Mouse (Mus musculus) MEL (cell line): ENCODE data around the gene Ikbke. TPM values are rescaled to one million over a fixed set of nuclear protein-coding genes. Genes with fewer than 3 reads are reported as not detected.

Source experiments
- DNase-seq: peaks from one replicate; pipeline ENCODE4 v3.0.0; 2011; ENCODE audit warnings: low read depth, low spot score
- H3K27ac ChIP-seq: 2 replicates; pipeline ENCODE4 v1.5.1; 2012; ENCODE audit warnings: low read depth, mild to moderate bottlenecking, control low read depth, low read length, moderate library complexity; ENCODE audit not compliant: control insufficient read depth
- H3K27me3 ChIP-seq, 2 experiments: fragments of 150-350 bp in 1 of 2; sonication (generic) in 1 of 2; 2 replicates each; pipeline ENCODE4 v1.6.1; 2012; ENCODE audit warnings: low read length in 2 of 2, mild to moderate bottlenecking in 2 of 2, improper control_type of control experiment in 1 of 2, moderate library complexity in 1 of 2; ENCODE audit not compliant: insufficient read depth in 2 of 2, control insufficient read depth in 1 of 2
- H3K36me3 ChIP-seq, 2 experiments: 2 replicates each; pipeline ENCODE4 v1.6.1; 2012 to 2014; ENCODE audit warnings: low read length in 2 of 2, improper control_type of control experiment in 1 of 2, inconsistent platforms in 1 of 2, mild to moderate bottlenecking in 1 of 2; ENCODE audit not compliant: insufficient read depth in 2 of 2, control insufficient read depth in 1 of 2
- H3K4me1 ChIP-seq, 2 experiments: fragments of 150-350 bp in 1 of 2; sonication (generic) in 1 of 2; 2 replicates each; pipeline ENCODE4 v1.6.1; 2012; ENCODE audit warnings: low read length in 2 of 2, improper control_type of control experiment in 1 of 2, mild to moderate bottlenecking in 1 of 2; ENCODE audit not compliant: insufficient read depth in 2 of 2, control insufficient read depth in 1 of 2
- H3K4me3 ChIP-seq, 2 experiments: fragments of 150-350 bp in 1 of 2; sonication (generic) in 1 of 2; 2 replicates each; pipeline ENCODE4 v1.5.1; 2012; ENCODE audit warnings: low read depth in 2 of 2, low read length in 2 of 2, mild to moderate bottlenecking in 2 of 2, moderate library complexity in 2 of 2, control low read depth in 1 of 2, improper control_type of control experiment in 1 of 2; ENCODE audit not compliant: control insufficient read depth in 1 of 2, insufficient read depth in 1 of 2
- H3K79me2 ChIP-seq: 2 replicates; pipeline ENCODE4 v1.6.1; 2012; ENCODE audit warnings: mild to moderate bottlenecking, low read length, moderate library complexity; ENCODE audit not compliant: control insufficient read depth, poor library complexity, insufficient read depth
- H3K9ac ChIP-seq: 2 replicates; pipeline ENCODE4 v1.6.1; 2012; ENCODE audit warnings: low read depth, mild to moderate bottlenecking, control low read depth, low read length, moderate library complexity; ENCODE audit not compliant: control insufficient read depth, poor library complexity, severe bottlenecking
- H3K9me3 ChIP-seq: fragments of 150-350 bp; sonication (generic); replicated peaks from 2 replicates; pipeline ENCODE4 v1.6.1; 2012; ENCODE audit warnings: mild to moderate bottlenecking, low read length, improper control_type of control experiment, moderate library complexity; ENCODE audit not compliant: insufficient read depth
- CHD1 ChIP-seq: IDR thresholded peaks from 2 replicates; pipeline ENCODE4 v1.6.1; 2012; ENCODE audit warnings: low read depth, mild to moderate bottlenecking, inconsistent platforms, low read length, improper control_type of control experiment
- CHD2 ChIP-seq: IDR thresholded peaks from 2 replicates; pipeline ENCODE4 v1.6.1; 2011; ENCODE audit warnings: low read length, improper control_type of control experiment
- ELF1 ChIP-seq: IDR thresholded peaks from 2 replicates; pipeline ENCODE4 v1.6.1; 2014; ENCODE audit warnings: low read depth, mild to moderate bottlenecking, inconsistent platforms, low read length, improper control_type of control experiment, moderate library complexity
- EP300 ChIP-seq, 2 experiments: IDR thresholded peaks; 2 replicates each; pipeline ENCODE4 v1.6.1; 2011; ENCODE audit warnings: improper control_type of control experiment in 2 of 2, low read length in 2 of 2, low read depth in 1 of 2, mild to moderate bottlenecking in 1 of 2
- GABPA ChIP-seq: IDR thresholded peaks from 2 replicates; pipeline ENCODE4 v1.6.1; 2012; ENCODE audit warnings: low read depth, mild to moderate bottlenecking, inconsistent platforms, low read length, improper control_type of control experiment, moderate library complexity
- HCFC1 ChIP-seq: IDR thresholded peaks from 2 replicates; pipeline ENCODE4 v1.6.1; 2012; ENCODE audit warnings: low read depth, mild to moderate bottlenecking, inconsistent platforms, low read length, improper control_type of control experiment, moderate library complexity
- JUND ChIP-seq: IDR thresholded peaks from 2 replicates; pipeline ENCODE4 v1.6.1; 2011; ENCODE audit warnings: low read depth, mild to moderate bottlenecking, improper control_type of control experiment, low read length
- MAZ ChIP-seq: IDR thresholded peaks from 2 replicates; pipeline ENCODE4 v1.6.1; 2012; ENCODE audit warnings: low read depth, mild to moderate bottlenecking, inconsistent platforms, low read length, improper control_type of control experiment
- MXI1 ChIP-seq: IDR thresholded peaks from 2 replicates; pipeline ENCODE4 v1.6.1; 2011; ENCODE audit warnings: mild to moderate bottlenecking, low read depth, low read length, improper control_type of control experiment
- NELFE ChIP-seq: IDR thresholded peaks from 2 replicates; pipeline ENCODE4 v1.6.1; 2011; ENCODE audit warnings: low read depth, low read length, improper control_type of control experiment
- NRF1 ChIP-seq: IDR thresholded peaks from 2 replicates; pipeline ENCODE4 v1.6.1; 2014; ENCODE audit warnings: low read depth, mild to moderate bottlenecking, inconsistent platforms, low read length, improper control_type of control experiment, moderate library complexity; ENCODE audit not compliant: poor library complexity, insufficient read depth, severe bottlenecking
- SMC3 ChIP-seq: IDR thresholded peaks from 2 replicates; pipeline ENCODE4 v1.6.1; 2011; ENCODE audit warnings: low read depth, low read length, improper control_type of control experiment
- TBP ChIP-seq: IDR thresholded peaks from 2 replicates; pipeline ENCODE4 v1.8.0; 2011; ENCODE audit warnings: low read depth, low read length, improper control_type of control experiment
- TCF12 ChIP-seq: IDR thresholded peaks from 2 replicates; pipeline ENCODE4 v1.6.1; 2014; ENCODE audit warnings: low read depth, mild to moderate bottlenecking, inconsistent platforms, low read length, improper control_type of control experiment, moderate library complexity
- ZC3H11A ChIP-seq: IDR thresholded peaks from 2 replicates; pipeline ENCODE4 v1.6.1; 2012; ENCODE audit warnings: low read depth, mild to moderate bottlenecking, inconsistent platforms, low read length, improper control_type of control experiment
- ZNF384 ChIP-seq: IDR thresholded peaks from 2 replicates; pipeline ENCODE4 v1.6.1; 2012; ENCODE audit warnings: low read depth, mild to moderate bottlenecking, inconsistent platforms, low read length, improper control_type of control experiment
- polyA plus RNA-seq, 2 experiments: library from polyadenylated mRNA; stranded (reverse) in 1 of 2; unstranded in 1 of 2; fragments of >175 nt in 1 of 2; fragments of >200 nt in 1 of 2; gene quantifications; 2 replicates each; pipeline versions ENCODE4 v1.2.1 to v1.2.4; 2012; ENCODE audit warnings: low replicate concordance in 2 of 2, low read depth in 1 of 2; ENCODE audit not compliant: insufficient read length in 2 of 2, insufficient read depth in 1 of 2, missing spikeins in 1 of 2
- total RNA-seq: library from RNA; depleted of rRNA; stranded (reverse); fragments of 300-350 nt; gene quantifications from 2 replicates; pipeline ENCODE4 v1.2.3, GENCODE M21; 2012

The Ikbke gene
- total and polyA plus RNA-seq, 3 experiments: 4.0 to 7.2 TPM; not detected in 1

- peaks cover 0 to 2% of the 10 kb centered on the region in 2 experiments; a peak in 2 of 4 replicates for H3K4me1 ChIP-seq
- H3K9ac ChIP-seq: peak within 1 kb of the TSS; percentile 30
- H3K4me3 ChIP-seq: peak within 1 kb of the TSS; percentile 50 to 99
- TF ChIP-seq EP300 (IDR thresholded peaks at IDR 0.05; ENCODE audit: low read depth in 1 of 2, low read length in 2 of 2) (no peak), ELF1 (0 out of 2 replicates have a peak, but pooled peaks have one; percentile 26), MXI1 (peak; percentile 58; the same call in 1 of the 2 replicates)
- TF ChIP-seq, all 39 proteins: peak for 2
- peak; percentile 73 for DNase-seq
- peaks cover 6 to 17% of the 10 kb centered on the region in 2 experiments; a peak in 3 of 4 replicates for H3K27me3 ChIP-seq
- H3K36me3 ChIP-seq: no peaks in the 10 kb centered on the region; a peak in 1 of 4 replicates
- H3K79me2 ChIP-seq: no peaks in the 10 kb centered on the region
- H3K9me3 ChIP-seq: no peaks in the 10 kb centered on the region
- H3K27ac ChIP-seq: no peak within 1 kb of the TSS
Observed at GRCm38 (mm10) chr1:131245089-131245856, 34.1 kb downstream of the Ikbke start, which contains the start of gene Rassf5. Rassf5 (minus strand) TSS chr1:131245258.

GRCm38 (mm10) chr1:131244536-131245088 lies 34.8 kb downstream of the Ikbke start:
- TF ChIP-seq MAZ (no peak), NELFE (no peak), ZNF384 (no peak), TBP (no peak), ZC3H11A (no peak), ELF1 (no peak), GABPA (no peak), CHD2 (no peak), EP300 (IDR thresholded peaks at IDR 0.05; ENCODE audit: low read depth in 1 of 2, low read length in 2 of 2) (no peak), NRF1 (no peak), SMC3 (no peak), CHD1 (no peak), JUND (no peak), TCF12 (no peak), HCFC1 (no peak)
- Histone ChIP-seq H3K36me3 (no peaks in the 10 kb centered on the region; a peak in 1 of 4 replicates), H3K79me2 (no peaks in the 10 kb centered on the region), H3K9ac (peak overlapping the region; percentile 30; the same call in 1 of the 2 replicates), H3K27ac (no peak overlapping the region), H3K4me3 (peak overlapping the region; percentile 50 to 99; a peak in 3 of 4 replicates), H3K27me3 (peaks cover 13 to 19% of the 10 kb centered on the region in 2 experiments; a peak in 3 of 4 replicates), H3K4me1 (peaks cover 0 to 2% of the 10 kb centered on the region in 2 experiments; a peak in 2 of 4 replicates), H3K9me3 (no peaks in the 10 kb centered on the region)
- no peak for DNase-seq
